Mouse (Mus musculus) spleen, adult 2 months (tissue): Measurements from ENCODE around the gene 2900026A02Rik. TPM values are rescaled to one million over a fixed set of nuclear protein-coding genes. Genes with fewer than 3 reads are reported as not detected.

Experiments used
- DNase-seq, 2 experiments: peaks; one replicate each; pipeline versions ENCODE4 v3.0.0 to v3.0.0-alpha.2; 2012 to 2021; ENCODE audit warnings: low spot score in 2 of 2, low read depth in 1 of 2
- H3K27ac ChIP-seq: fragments of 200-500 bp; 2 replicates; pipeline ENCODE4 v1.5.1; 2012; ENCODE audit warnings: low read length, inconsistent platforms; ENCODE audit not compliant: insufficient read depth
- H3K27me3 ChIP-seq: fragments of 200-500 bp; 2 replicates; pipeline ENCODE4 v1.6.1; 2012; ENCODE audit warnings: mild to moderate bottlenecking, moderate library complexity, low read length, inconsistent platforms; ENCODE audit not compliant: control insufficient read depth, insufficient read depth
- H3K36me3 ChIP-seq: fragments of 200-500 bp; 2 replicates; pipeline ENCODE4 v1.6.1; 2012; ENCODE audit warnings: mild to moderate bottlenecking, low read length, inconsistent platforms; ENCODE audit not compliant: control insufficient read depth, insufficient read depth
- H3K4me1 ChIP-seq: fragments of 200-500 bp; 2 replicates; pipeline ENCODE4 v1.6.1; 2011; ENCODE audit warnings: inconsistent platforms; ENCODE audit not compliant: control insufficient read depth, insufficient read depth, insufficient read length
- H3K4me3 ChIP-seq: fragments of 200-500 bp; 2 replicates; pipeline ENCODE4 v1.5.1; 2011; ENCODE audit warnings: mild to moderate bottlenecking, inconsistent platforms; ENCODE audit not compliant: insufficient read depth, insufficient read length; ENCODE audit errors: extremely low read depth
- CTCF ChIP-seq: fragments of 200-500 bp; IDR thresholded peaks from 2 replicates; pipeline ENCODE4 v1.5.1; 2011; ENCODE audit warnings: mild to moderate bottlenecking, inconsistent platforms; ENCODE audit not compliant: insufficient read depth, insufficient read length, insufficient replicate concordance; ENCODE audit errors: extremely low read depth
- POLR2A ChIP-seq: fragments of 200-500 bp; IDR thresholded peaks from 2 replicates; pipeline ENCODE4 v1.6.1; 2011; ENCODE audit warnings: low read depth, low read length, inconsistent platforms
- WGBS: fragments of 180-500 bp; shearing (Covaris S2); methylation state at CpG from one replicate; pipeline ENCODE4 v1.1.7; 2018; 5-methylcytosine and 5-hydroxymethylcytosine counted together
- polyA plus RNA-seq: library from polyadenylated mRNA; depleted of rRNA; stranded (reverse); fragments of >200 nt; gene quantifications from 2 replicates; pipeline ENCODE4 v1.2.3, GENCODE M21; 2012

2900026A02Rik gene
- polyA plus RNA-seq, 1 experiment, result 5.1 TPM

GRCm38 (mm10) chr5:113160320-113160719, 60.7 kb downstream of the 2900026A02Rik start:
- Histone ChIP-seq H3K4me3 (no peak overlapping the region), H3K27me3 (no peaks in the 10 kb centered on the region), H3K4me1 (peaks cover 16% of the 10 kb centered on the region; the same call in 1 of the 2 replicates), H3K36me3 (no peaks in the 10 kb centered on the region), H3K27ac (no peak overlapping the region)
- WGBS, result 87% methylated on average over 10 of the region's 10 CpGs
- no peak for TF ChIP-seq CTCF
- no peak for DNase-seq

- H3K4me3 ChIP-seq, result no peak overlapping the region
- 51% methylated on average over 8 of the region's 8 CpGs for WGBS
- no peak for TF ChIP-seq CTCF
- TF ChIP-seq POLR2A, result no peak
- 0 out of 2 replicates have a peak overlapping the region, but pooled peaks have one; percentile 25 for H3K27ac ChIP-seq
- DNase-seq, result no peak
- peaks cover 16% of the 10 kb centered on the region; the same call in 1 of the 2 replicates for H3K4me1 ChIP-seq
- H3K36me3 ChIP-seq, result no peaks in the 10 kb centered on the region
- H3K27me3 ChIP-seq, result no peaks in the 10 kb centered on the region
These were observed 62.2 kb downstream of the 2900026A02Rik start for GRCm38 (mm10) chr5:113158759-113159355.

- Histone ChIP-seq H3K27ac (0 out of 2 replicates have a peak overlapping the region, but pooled peaks have one; percentile 25), H3K4me1 (peaks cover 20% of the 10 kb centered on the region; the same call in 1 of the 2 replicates), H3K27me3 (no peaks in the 10 kb centered on the region), H3K36me3 (no peaks in the 10 kb centered on the region), H3K4me3 (no peak overlapping the region)
- 44% methylated on average over 10 of the region's 10 CpGs for WGBS
- no peak for DNase-seq
- TF ChIP-seq CTCF (no peak), POLR2A (no peak)
These were observed 63.4 kb downstream of the 2900026A02Rik start for GRCm38 (mm10) chr5:113157588-113157987.

- Histone ChIP-seq H3K4me1 (peaks cover 21% of the 10 kb centered on the region; the same call in 1 of the 2 replicates), H3K4me3 (no peak overlapping the region), H3K27me3 (no peaks in the 10 kb centered on the region), H3K27ac (no peak overlapping the region), H3K36me3 (no peaks in the 10 kb centered on the region)
- TF ChIP-seq CTCF, result no peak
- no peak for TF ChIP-seq POLR2A
- DNase-seq, result no peak
- 35% methylated on average over 5 of the region's 5 CpGs for WGBS
These were observed 64.0 kb downstream of the 2900026A02Rik start for GRCm38 (mm10) chr5:113157006-113157405.

- no peaks in the 10 kb centered on the region for H3K36me3 ChIP-seq
- no peak overlapping the region for H3K27ac ChIP-seq
- no peaks in the 10 kb centered on the region for H3K27me3 ChIP-seq
- peaks cover 21% of the 10 kb centered on the region; the same call in 1 of the 2 replicates for H3K4me1 ChIP-seq
- 11% methylated on average over 8 of the region's 8 CpGs for WGBS
- TF ChIP-seq CTCF, result peak; percentile 87; the same call in 1 of the 2 replicates
- no peak for TF ChIP-seq POLR2A
- peak in 1 of 2 experiments; percentile 64 for DNase-seq
- H3K4me3 ChIP-seq, result no peak overlapping the region
These were observed 65.9 kb downstream of the 2900026A02Rik start for GRCm38 (mm10) chr5:113155133-113155532.

GRCm38 (mm10) chr5:113154441-113154840, 66.6 kb downstream of the 2900026A02Rik start:
- TF ChIP-seq CTCF, result no peak
- no peak for DNase-seq
- Histone ChIP-seq H3K4me3 (no peak overlapping the region), H3K36me3 (no peaks in the 10 kb centered on the region), H3K27me3 (no peaks in the 10 kb centered on the region), H3K27ac (no peak overlapping the region), H3K4me1 (peaks cover 21% of the 10 kb centered on the region; the same call in 1 of the 2 replicates)
- 79% methylated on average over 5 of the region's 5 CpGs for WGBS

- WGBS, result 78% methylated on average over 5 of the region's 5 CpGs
- Histone ChIP-seq H3K4me3 (no peak overlapping the region), H3K4me1 (peaks cover 19% of the 10 kb centered on the region; the same call in 1 of the 2 replicates), H3K27ac (no peak overlapping the region), H3K36me3 (no peaks in the 10 kb centered on the region), H3K27me3 (no peaks in the 10 kb centered on the region)
- TF ChIP-seq CTCF (no peak), POLR2A (no peak)
- no peak for DNase-seq
These were observed 67.6 kb downstream of the 2900026A02Rik start for GRCm38 (mm10) chr5:113153508-113153830.
